ENCODE assay signal across 17 mouse cellular contexts in genomic region chr11:36694810-36695209, GRCm38 (mm10).
A peak's percentile ranks its signal among the peaks of the same experiment; 100 is the strongest.
DNase-seq lines count a peak whose midpoint lies in the region; ATAC-seq and TF ChIP-seq lines count a peak whose summit lies in the region.
"Had no signal": no experiment of that assay in that cellular context is flagged by ENCODE, and none has a peak within 500 bp of the region (broad histone marks: within the 10 kb centered on the region; RNA-seq: fewer than 3 reads in every experiment).

No protein-coding gene starts in this region.

- no peaks in the 10 kb centered on the region for H3K9me3 ChIP-seq in embryonic facial prominence, embryonic 15.5 days (replicated peaks)
- H3K9me3 ChIP-seq in hindbrain, embryonic 14.5 days (ENCODE audit: control insufficient read depth, low read length), result no peaks in the 10 kb centered on the region
- no peaks in the 10 kb centered on the region for H3K9me3 ChIP-seq in midbrain, embryonic 14.5 days (ENCODE audit: control insufficient read depth, low read length)
- H3K9me3 ChIP-seq: embryonic facial prominence, embryonic 12.5 days; limb, embryonic 13.5 days; neural tube, embryonic 15.5 days had no signal

- H3K27me3 ChIP-seq in heart, adult 2 months (ENCODE audit: control insufficient read depth, insufficient read depth, low read length), result no peaks in the 10 kb centered on the region
- H3K27me3 ChIP-seq in embryonic facial prominence, embryonic 15.5 days, result no peaks in the 10 kb centered on the region
- H3K27me3 ChIP-seq in hindbrain, embryonic 14.5 days (ENCODE audit: control insufficient read depth, insufficient read depth, low read length), result no peaks in the 10 kb centered on the region
- no peaks in the 10 kb centered on the region for H3K27me3 ChIP-seq in midbrain, embryonic 14.5 days (ENCODE audit: control insufficient read depth, insufficient read depth, low read length)
- H3K27me3 ChIP-seq: embryonic facial prominence, embryonic 12.5 days; limb, embryonic 13.5 days; neural tube, embryonic 15.5 days had no signal

- H3K36me3 ChIP-seq in heart, adult 2 months (ENCODE audit: control insufficient read depth, insufficient read depth, low read length), result no peaks in the 10 kb centered on the region
- no peaks in the 10 kb centered on the region for H3K36me3 ChIP-seq in embryonic facial prominence, embryonic 15.5 days
- no peaks in the 10 kb centered on the region for H3K36me3 ChIP-seq in hindbrain, embryonic 14.5 days (replicated peaks; ENCODE audit: control insufficient read depth, insufficient read depth)
- no peaks in the 10 kb centered on the region for H3K36me3 ChIP-seq in midbrain, embryonic 14.5 days (ENCODE audit: control insufficient read depth, insufficient read depth, low read length)
- H3K36me3 ChIP-seq: embryonic facial prominence, embryonic 12.5 days; limb, embryonic 13.5 days; neural tube, embryonic 15.5 days had no signal

- H3K9ac ChIP-seq in heart, adult 2 months (ENCODE audit: low read depth, low read length), result no peak overlapping the region
- H3K9ac ChIP-seq in embryonic facial prominence, embryonic 15.5 days, result no peak overlapping the region
- H3K9ac ChIP-seq in hindbrain, embryonic 14.5 days, result no peak overlapping the region; the same call in 1 of the 2 replicates
- no peak overlapping the region for H3K9ac ChIP-seq in midbrain, embryonic 14.5 days (replicated peaks; ENCODE audit: low read length)
- H3K9ac ChIP-seq: embryonic facial prominence, embryonic 12.5 days; limb, embryonic 13.5 days; neural tube, embryonic 15.5 days had no signal

- H3K79me2 ChIP-seq in heart, adult 2 months (replicated peaks; ENCODE audit: control insufficient read depth, insufficient read depth, low read length), result no peaks in the 10 kb centered on the region

- no peak overlapping the region for H3K4me3 ChIP-seq in heart, adult 2 months
- H3K4me3 ChIP-seq in embryonic facial prominence, embryonic 15.5 days (replicated peaks), result no peak overlapping the region
- no peak overlapping the region for H3K4me3 ChIP-seq in hindbrain, embryonic 14.5 days (replicated peaks; ENCODE audit: low read length)
- H3K4me3 ChIP-seq in midbrain, embryonic 14.5 days (replicated peaks; ENCODE audit: low read depth, low read length), result no peak overlapping the region
- H3K4me3 ChIP-seq: embryonic facial prominence, embryonic 12.5 days; limb, embryonic 13.5 days; neural tube, embryonic 15.5 days had no signal

- WGBS in heart, adult 2 months, result 72% methylated on average over 8 of the region's 8 CpGs
- WGBS in embryonic facial prominence, embryonic 15.5 days, result 45% methylated on average over 8 of the region's 8 CpGs
- WGBS in hindbrain, embryonic 14.5 days, result 49% methylated on average over 8 of the region's 8 CpGs
- 45% methylated on average over 8 of the region's 8 CpGs for WGBS in midbrain, embryonic 14.5 days

- TF ChIP-seq EP300 in heart, adult 2 months (IDR thresholded peaks at IDR 0.05; ENCODE audit: insufficient read depth, low read depth, low read length), result no peak

- TF ChIP-seq POLR2A in heart, adult 2 months (IDR thresholded peaks at IDR 0.05; ENCODE audit: insufficient read depth, low read depth, low read length), result no peak

- H3K4me2 ChIP-seq in embryonic facial prominence, embryonic 15.5 days (replicated peaks), result peak overlapping the region; percentile 15; the same call in 1 of the 2 replicates
- H3K4me2 ChIP-seq in hindbrain, embryonic 14.5 days (replicated peaks), result 0 out of 2 replicates have a peak overlapping the region, but pooled peaks have one; percentile 15
- no peak overlapping the region; the same call in 1 of the 2 replicates for H3K4me2 ChIP-seq in midbrain, embryonic 14.5 days (ENCODE audit: low read length)
- H3K4me2 ChIP-seq: embryonic facial prominence, embryonic 12.5 days; limb, embryonic 13.5 days; neural tube, embryonic 15.5 days had no signal

- TF ChIP-seq CTCF in heart, adult 2 months (IDR thresholded peaks at IDR 0.05), result no peak

- H3K4me1 ChIP-seq in heart, adult 2 months (ENCODE audit: control insufficient read depth, insufficient read depth, low read length), result no peaks in the 10 kb centered on the region
- no peaks in the 10 kb centered on the region for H3K4me1 ChIP-seq in embryonic facial prominence, embryonic 15.5 days
- H3K4me1 ChIP-seq in hindbrain, embryonic 14.5 days (replicated peaks; ENCODE audit: control insufficient read depth, insufficient read depth, low read length), result peaks cover 35% of the 10 kb centered on the region
- H3K4me1 ChIP-seq in midbrain, embryonic 14.5 days (ENCODE audit: control insufficient read depth, insufficient read depth, low read length), result peaks cover 35% of the 10 kb centered on the region
- H3K4me1 ChIP-seq: embryonic facial prominence, embryonic 12.5 days had no signal

- no peak overlapping the region for H3K27ac ChIP-seq in heart, adult 2 months
- H3K27ac ChIP-seq in embryonic facial prominence, embryonic 15.5 days (replicated peaks), result no peak overlapping the region
- peak overlapping the region; percentile 64; the same call in 1 of the 2 replicates for H3K27ac ChIP-seq in hindbrain, embryonic 14.5 days
- peak overlapping the region; percentile 68 for H3K27ac ChIP-seq in midbrain, embryonic 14.5 days (replicated peaks; ENCODE audit: low read depth, low read length)
- H3K27ac ChIP-seq: embryonic facial prominence, embryonic 12.5 days; limb, embryonic 13.5 days; macrophage; neural tube, embryonic 15.5 days had no signal

- no peak for ATAC-seq in embryonic facial prominence, embryonic 15.5 days (ENCODE audit: insufficient number of reproducible peaks, low FRiP score, low TSS enrichment, low read depth)
- no peak for ATAC-seq in hindbrain, embryonic 14.5 days (ENCODE audit: low FRiP score)
- ATAC-seq in midbrain, embryonic 14.5 days (ENCODE audit: low FRiP score, low TSS enrichment), result no peak

- intact Hi-C loops in heart, adult 2 months (cut with DNase I), result no loop called here

- DNase-seq in heart, adult 11 months, result peak; percentile 59
- no peak for DNase-seq in heart, adult 2 months
- no peak for DNase-seq in hindbrain, embryonic 14.5 days (ENCODE audit: low spot score)
- DNase-seq in midbrain, embryonic 14.5 days, result peak; percentile 72
- DNase-seq in layer of hippocampus, postnatal 36 days, result no peak
- DNase-seq in cerebellum, postnatal 14 days, result no peak
- no peak for DNase-seq in testis, postnatal 10 days (ENCODE audit: low spot score)
- DNase-seq: adrenal gland, adult 8-10 months; cerebellum, postnatal 25 days; kidney, adult 2 months; lung, adult 2 months; right cerebral cortex, adult 18-20 months had no signal

Comparison
In these comparisons a context has a peak if more than half of its experiments do, and no peak if none do; other contexts are left out.
1. DNase-seq: peak in heart, adult 11 months (single experiment) and midbrain, embryonic 14.5 days (single experiment); none in heart, adult 2 months (0 of 2), hindbrain, embryonic 14.5 days (single experiment), layer of hippocampus, postnatal 36 days (0 of 2), cerebellum, postnatal 14 days (0 of 2) and testis, postnatal 10 days (single experiment).
2. H3K27ac ChIP-seq: peak in hindbrain, embryonic 14.5 days (single experiment) and midbrain, embryonic 14.5 days (single experiment); none in heart, adult 2 months (single experiment) and embryonic facial prominence, embryonic 15.5 days (single experiment).